Mouse (Mus musculus) intestine, embryonic 14.5 days (tissue): ENCODE measurements around the gene Rasgef1b. TPM values are rescaled to one million over a fixed set of nuclear protein-coding genes. Genes with fewer than 3 reads are reported as not detected.

Source experiments
- ATAC-seq: fragments of 200-750 bp; cut with Nextera tagmentation; replicated peaks from 2 replicates; pipeline ENCODE4 v1.8.0; 2017; ENCODE audit warnings: low read depth, moderate number of reproducible peaks, moderate TSS enrichment, moderate library complexity; ENCODE audit not compliant: low FRiP score, low TSS enrichment
- DNase-seq: peaks from one replicate; pipeline ENCODE4 v3.0.0-alpha.2; 2018; ENCODE audit warnings: low spot score
- H3K27ac ChIP-seq: fragments of 300-500 bp; sonication (generic); 2 replicates; pipeline ENCODE4 v1.5.1; 2014; ENCODE audit warnings: low read depth, mild to moderate bottlenecking, control low read depth
- H3K27me3 ChIP-seq: fragments of 300-500 bp; sonication (generic); replicated peaks from 2 replicates; pipeline ENCODE4 v1.6.1; 2014; ENCODE audit warnings: low read length, control low read depth; ENCODE audit not compliant: control insufficient read depth, insufficient read depth
- H3K36me3 ChIP-seq: fragments of 300-500 bp; sonication (generic); 2 replicates; pipeline ENCODE4 v1.6.1; 2014; ENCODE audit warnings: low read length, control low read depth; ENCODE audit not compliant: control insufficient read depth, insufficient read depth
- H3K4me1 ChIP-seq: fragments of 300-500 bp; sonication (generic); replicated peaks from 2 replicates; pipeline ENCODE4 v1.6.1; 2014; ENCODE audit warnings: low read length, control low read depth, mixed read lengths; ENCODE audit not compliant: control insufficient read depth, insufficient read depth
- H3K4me2 ChIP-seq: fragments of 300-500 bp; sonication (generic); 2 replicates; pipeline ENCODE4 v1.6.1; 2014; ENCODE audit warnings: low read length
- H3K4me3 ChIP-seq: fragments of 300-500 bp; sonication (generic); 2 replicates; pipeline ENCODE4 v1.5.1; 2014; ENCODE audit warnings: low read depth, low read length, control low read depth, mixed read lengths
- H3K9ac ChIP-seq: fragments of 300-500 bp; sonication (generic); 2 replicates; pipeline ENCODE4 v1.6.1; 2014; ENCODE audit warnings: mild to moderate bottlenecking, low read length
- H3K9me3 ChIP-seq: fragments of 300-500 bp; sonication (generic); 2 replicates; pipeline ENCODE4 v1.6.1; 2016; ENCODE audit warnings: low read length, control low read depth; ENCODE audit not compliant: control insufficient read depth
- WGBS: fragments of 180-500 bp; shearing (Covaris S2); extraction: QIAGEN DNeasy Blood & Tissue Kit; methylation state at CpG from one replicate; pipeline ENCODE4 v1.1.7; 2014; 5-methylcytosine and 5-hydroxymethylcytosine counted together
- polyA plus RNA-seq: library from polyadenylated mRNA; unstranded; fragments of >200 nt; fragmentation: Nextera tagmentation; extraction: Ambion mirVana; gene quantifications from 2 replicates; pipeline ENCODE4 v1.2.1, GENCODE M21; 2014

Gene Rasgef1b
- polyA plus RNA-seq, 1 experiment from 2014 or later: 13.0 TPM

DNA sequence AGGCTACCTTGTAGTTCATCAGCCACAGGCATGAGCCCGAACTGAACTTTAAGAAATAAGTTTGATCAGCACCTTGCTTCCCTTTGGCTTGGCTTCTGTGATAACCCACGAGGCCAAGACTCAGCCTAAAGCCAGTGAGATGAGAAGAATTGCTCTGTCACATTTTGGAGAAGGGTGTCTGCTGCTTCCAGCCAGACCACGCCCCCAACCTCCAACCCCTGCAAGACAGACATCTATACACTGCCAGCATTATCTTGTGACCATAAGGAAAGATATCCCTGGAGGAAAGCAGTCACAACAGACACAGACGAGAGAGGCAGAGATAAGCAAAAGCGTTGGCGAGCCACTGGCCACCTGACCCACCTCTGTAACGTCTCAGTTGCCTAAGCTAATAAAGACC is 39.0 kb downstream of the Rasgef1b start:
- no peak overlapping the region for H3K27ac ChIP-seq
- H3K4me2 ChIP-seq: no peak overlapping the region
- no peaks in the 10 kb centered on the region for H3K36me3 ChIP-seq
- H3K9me3 ChIP-seq: no peaks in the 10 kb centered on the region
- WGBS: 37% methylated on average over 7 of the region's 7 CpGs
- no peak for DNase-seq
- H3K9ac ChIP-seq: no peak overlapping the region
- no peaks in the 10 kb centered on the region for H3K27me3 ChIP-seq
- ATAC-seq: no peak
- no peak overlapping the region for H3K4me3 ChIP-seq
- no peaks in the 10 kb centered on the region for H3K4me1 ChIP-seq

DNA sequence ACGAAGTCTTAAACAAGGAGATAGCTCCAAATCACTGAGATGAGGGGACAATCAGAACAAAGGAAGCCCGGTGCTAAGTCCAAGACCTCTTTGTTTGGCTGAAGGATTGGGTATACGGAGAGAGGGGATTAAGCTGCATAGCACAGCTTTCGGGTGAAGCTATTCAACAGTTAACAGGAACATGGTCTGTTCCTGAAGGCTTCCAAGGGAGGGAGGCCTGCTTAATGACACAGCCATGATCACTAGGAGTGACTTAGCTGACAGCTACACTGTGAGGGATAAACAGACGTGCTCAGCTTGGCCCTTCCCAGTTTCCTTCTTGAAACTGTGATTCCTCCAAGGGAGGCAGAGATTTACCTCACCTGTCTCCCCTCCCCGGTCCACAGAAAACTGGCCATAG is 41.0 kb downstream of the Rasgef1b start:
- H3K9ac ChIP-seq: no peak overlapping the region
- H3K9me3 ChIP-seq: no peaks in the 10 kb centered on the region
- no peaks in the 10 kb centered on the region for H3K27me3 ChIP-seq
- no peak for ATAC-seq
- 31% methylated on average over 6 of the region's 6 CpGs for WGBS
- DNase-seq: no peak
- peaks cover 12% of the 10 kb centered on the region for H3K4me1 ChIP-seq
- no peak overlapping the region for H3K27ac ChIP-seq
- no peaks in the 10 kb centered on the region for H3K36me3 ChIP-seq
- no peak overlapping the region for H3K4me3 ChIP-seq
- no peak overlapping the region for H3K4me2 ChIP-seq

DNA sequence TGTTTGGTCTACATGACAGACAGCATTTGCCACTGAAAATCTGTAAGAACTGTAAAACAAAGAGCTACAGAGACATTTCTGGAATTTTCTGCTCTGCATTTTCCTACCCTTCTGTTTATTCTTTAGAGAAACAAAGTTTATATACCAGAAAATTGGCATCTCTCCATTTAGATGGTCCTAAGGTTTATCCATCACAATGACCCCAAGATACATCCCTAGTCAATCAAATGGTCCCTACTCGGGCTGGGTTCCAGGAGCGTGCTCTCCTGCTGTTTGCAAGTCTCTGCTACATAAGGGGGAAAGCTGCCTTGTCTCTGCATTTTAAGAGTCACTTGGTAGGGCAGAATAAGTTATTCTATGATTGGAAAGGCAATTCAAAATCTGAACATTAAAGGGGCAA is 44.8 kb downstream of the Rasgef1b start:
- no peak overlapping the region; the same call in 1 of the 2 replicates for H3K27ac ChIP-seq
- no peak overlapping the region for H3K9ac ChIP-seq
- no peak for ATAC-seq
- H3K27me3 ChIP-seq: no peaks in the 10 kb centered on the region
- H3K4me1 ChIP-seq: peaks cover 12% of the 10 kb centered on the region
- H3K36me3 ChIP-seq: no peaks in the 10 kb centered on the region
- H3K9me3 ChIP-seq: no peaks in the 10 kb centered on the region
- no peak for DNase-seq
- H3K4me3 ChIP-seq: no peak overlapping the region
- H3K4me2 ChIP-seq: no peak overlapping the region
- WGBS: 21% methylated on average over 2 of the region's 2 CpGs

DNA sequence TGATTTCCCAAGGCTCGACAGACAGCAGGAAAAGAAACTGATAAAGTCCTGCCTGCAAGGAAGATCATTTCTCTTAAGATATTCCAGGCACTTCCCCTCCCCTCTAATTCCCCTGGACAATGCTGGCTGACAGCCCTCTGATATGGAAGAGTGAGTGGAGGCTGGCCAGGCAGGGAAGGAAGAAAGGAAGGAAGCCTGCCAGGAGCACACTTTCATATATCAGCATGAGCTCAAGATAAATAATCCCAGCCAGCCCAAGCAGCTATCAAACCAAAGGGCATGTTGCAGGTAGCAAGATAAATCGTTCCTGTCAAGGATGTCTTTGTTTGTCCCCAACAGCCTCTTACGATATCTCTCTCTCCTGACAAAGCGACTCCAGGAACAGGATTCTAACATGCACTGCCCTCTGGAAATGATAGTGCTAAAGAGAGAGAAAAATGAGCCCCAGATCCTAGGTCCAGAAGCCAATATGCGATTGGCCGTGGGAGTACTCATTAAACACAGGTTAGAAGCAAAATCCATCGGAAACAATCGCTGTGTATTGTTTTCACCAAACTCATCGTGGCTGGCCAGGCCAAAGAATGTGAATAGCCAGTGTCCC is 58.8 kb downstream of the Rasgef1b start:
- DNase-seq (no peak), ATAC-seq (no peak)
- no peaks in the 10 kb centered on the region for H3K9me3 ChIP-seq
- H3K4me2 ChIP-seq: no peak overlapping the region
- WGBS: 45% methylated on average over 9 of the region's 9 CpGs
- H3K4me3 ChIP-seq: no peak overlapping the region
- no peak overlapping the region for H3K27ac ChIP-seq
- H3K27me3 ChIP-seq: no peaks in the 10 kb centered on the region
- no peaks in the 10 kb centered on the region for H3K36me3 ChIP-seq
- H3K4me1 ChIP-seq: 0 out of 2 replicates have a peak, but pooled peaks cover 3% of the 10 kb centered on the region
- H3K9ac ChIP-seq: no peak overlapping the region

DNA sequence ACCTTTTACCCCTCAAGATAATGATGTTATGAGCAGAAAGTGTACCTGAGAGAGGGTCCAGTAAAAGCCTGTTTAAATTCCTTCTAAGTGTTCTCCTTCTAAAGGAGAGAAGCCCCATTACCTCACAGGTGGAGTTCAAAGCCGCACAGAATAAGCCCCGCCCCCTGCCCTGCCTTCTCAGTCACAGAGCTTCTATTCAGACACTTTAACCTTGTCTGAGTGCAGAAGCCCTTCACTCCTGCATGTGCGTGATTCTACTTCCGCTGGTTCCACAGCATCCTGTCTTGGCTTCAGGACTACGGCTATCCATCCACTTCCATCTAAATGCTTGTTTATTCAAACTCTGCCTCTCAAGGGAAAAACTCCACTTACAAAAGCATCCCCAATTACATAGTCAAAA is 72.8 kb downstream of the Rasgef1b start:
- H3K4me1 ChIP-seq: 0 out of 2 replicates have a peak, but pooled peaks cover 3% of the 10 kb centered on the region
- H3K27me3 ChIP-seq: no peaks in the 10 kb centered on the region
- DNase-seq (no peak), ATAC-seq (no peak)
- H3K9ac ChIP-seq: no peak overlapping the region
- no peak overlapping the region for H3K4me3 ChIP-seq
- no peaks in the 10 kb centered on the region for H3K9me3 ChIP-seq
- no peak overlapping the region for H3K4me2 ChIP-seq
- no peaks in the 10 kb centered on the region for H3K36me3 ChIP-seq
- no peak overlapping the region for H3K27ac ChIP-seq
- 47% methylated on average over 5 of the region's 5 CpGs for WGBS

DNA sequence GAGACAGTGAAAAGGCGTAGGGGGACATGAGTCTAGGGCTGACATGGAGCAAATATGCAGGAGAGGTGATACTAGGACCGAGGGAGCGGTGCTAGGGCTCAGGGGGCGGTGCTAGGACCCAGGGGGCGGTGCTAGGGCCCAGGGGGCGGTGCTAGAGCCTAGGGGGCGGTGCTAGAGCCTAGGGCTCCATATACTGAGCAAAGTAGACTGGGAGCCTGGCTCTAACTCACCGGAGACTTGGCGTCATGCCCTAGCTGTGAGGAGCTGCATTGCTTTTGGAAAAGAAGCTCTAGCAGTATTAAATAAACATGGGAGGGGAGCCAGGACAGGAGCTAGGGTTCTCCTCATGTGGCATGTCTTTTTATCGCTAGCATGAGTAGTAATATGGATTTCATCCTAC is 75.9 kb downstream of the Rasgef1b start:
- H3K9me3 ChIP-seq: no peaks in the 10 kb centered on the region
- H3K27me3 ChIP-seq: no peaks in the 10 kb centered on the region
- DNase-seq (no peak), ATAC-seq (peak; percentile 43; the same call in 1 of the 2 replicates)
- no peak overlapping the region for H3K27ac ChIP-seq
- no peak overlapping the region for H3K9ac ChIP-seq
- no peaks in the 10 kb centered on the region for H3K36me3 ChIP-seq
- no peak overlapping the region for H3K4me2 ChIP-seq
- H3K4me3 ChIP-seq: no peak overlapping the region
- H3K4me1 ChIP-seq: 0 out of 2 replicates have a peak, but pooled peaks cover 3% of the 10 kb centered on the region
- WGBS: 63% methylated on average over 10 of the region's 10 CpGs

DNA sequence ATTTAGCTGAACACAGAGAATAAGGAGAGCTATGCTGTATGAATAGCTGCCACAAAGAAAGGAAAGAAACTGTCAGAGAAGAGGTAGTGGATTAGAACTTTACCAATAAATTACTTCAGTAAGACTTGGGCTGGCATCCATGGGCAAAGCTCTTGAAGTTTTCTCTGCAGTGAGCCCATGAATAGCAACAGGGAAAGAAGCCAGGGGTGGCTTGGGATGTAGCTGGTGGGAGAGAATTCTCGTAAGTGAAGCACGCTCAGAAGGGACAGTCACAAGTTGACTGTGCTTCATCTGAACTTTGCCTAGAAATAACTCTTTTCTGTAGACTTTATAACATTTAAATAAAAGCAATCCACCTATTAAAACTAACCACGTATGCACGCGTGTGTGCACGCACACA is 87.5 kb downstream of the Rasgef1b start:
- H3K36me3 ChIP-seq: no peaks in the 10 kb centered on the region
- DNase-seq (no peak), ATAC-seq (no peak)
- no peak overlapping the region for H3K4me2 ChIP-seq
- no peak overlapping the region for H3K4me3 ChIP-seq
- no peaks in the 10 kb centered on the region for H3K27me3 ChIP-seq
- H3K9ac ChIP-seq: no peak overlapping the region
- H3K4me1 ChIP-seq: no peaks in the 10 kb centered on the region
- no peaks in the 10 kb centered on the region for H3K9me3 ChIP-seq
- no peak overlapping the region for H3K27ac ChIP-seq
- 84% methylated on average over 6 of the region's 6 CpGs for WGBS

DNA sequence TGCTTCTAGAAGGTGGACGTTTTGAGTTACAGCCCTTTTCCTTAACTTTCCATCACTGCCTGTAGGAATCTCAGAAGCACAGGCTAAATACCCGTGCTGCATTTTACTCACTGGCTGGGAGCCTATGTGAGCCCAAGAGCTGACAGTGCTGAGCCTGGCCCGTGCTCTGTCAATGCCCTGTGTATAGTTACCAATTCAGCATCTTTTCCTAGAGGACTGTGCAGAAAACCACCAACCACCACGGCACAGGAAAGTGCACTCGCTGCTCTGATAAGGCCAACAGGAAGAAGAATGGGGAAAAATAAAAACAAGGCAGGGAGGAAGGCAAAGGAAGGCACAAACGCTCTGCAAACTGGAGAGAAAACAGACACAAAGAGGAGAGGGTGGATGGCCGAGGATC is 92.3 kb downstream of the Rasgef1b start:
- Histone ChIP-seq H3K9me3 (no peaks in the 10 kb centered on the region), H3K4me2 (no peak overlapping the region), H3K9ac (no peak overlapping the region), H3K27me3 (no peaks in the 10 kb centered on the region), H3K4me1 (no peaks in the 10 kb centered on the region), H3K27ac (no peak overlapping the region), H3K36me3 (no peaks in the 10 kb centered on the region), H3K4me3 (no peak overlapping the region)
- DNase-seq (no peak), ATAC-seq (no peak)
- 25% methylated on average over 7 of the region's 7 CpGs for WGBS

DNA sequence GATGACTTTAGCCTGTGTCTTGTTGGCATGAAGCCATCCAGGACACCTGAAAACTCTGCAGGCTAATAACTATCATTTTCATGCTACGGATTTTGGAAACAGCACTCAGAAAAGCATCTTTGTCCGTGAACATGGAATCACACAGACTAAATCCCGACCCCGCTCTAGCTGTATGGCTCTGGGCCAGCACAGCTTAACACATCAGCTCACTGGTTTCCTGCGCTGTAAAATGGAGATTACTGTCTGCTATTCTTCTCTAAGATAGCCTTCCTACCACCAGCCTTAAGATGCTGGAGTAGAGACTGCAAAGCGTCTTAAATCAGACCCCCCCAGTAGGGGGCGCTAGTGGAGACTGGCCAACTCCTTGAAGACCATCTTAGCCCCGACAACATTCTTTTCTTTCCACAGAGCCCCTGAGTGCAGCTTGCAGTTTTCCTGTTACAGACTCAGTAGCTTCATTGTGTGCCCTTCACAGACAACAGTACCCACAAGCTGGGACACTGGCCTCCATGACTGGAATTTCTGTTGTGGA is 94.8 kb downstream of the Rasgef1b start:
- Histone ChIP-seq H3K9me3 (no peaks in the 10 kb centered on the region), H3K27me3 (no peaks in the 10 kb centered on the region), H3K27ac (no peak overlapping the region), H3K4me1 (no peaks in the 10 kb centered on the region), H3K4me3 (no peak overlapping the region), H3K9ac (no peak overlapping the region), H3K4me2 (no peak overlapping the region), H3K36me3 (no peaks in the 10 kb centered on the region)
- ATAC-seq (no peak), DNase-seq (no peak)
- 75% methylated on average over 8 of the region's 8 CpGs for WGBS
